Mouse (Mus musculus): ENCODE measurements around the gene Gdf1. TPM values are rescaled to one million over a fixed set of nuclear protein-coding genes. Genes with fewer than 3 reads are reported as not detected.

The Gdf1 gene
- polyA plus RNA-seq, 2 experiments: 0.16 TPM; not detected in 1

DNA sequence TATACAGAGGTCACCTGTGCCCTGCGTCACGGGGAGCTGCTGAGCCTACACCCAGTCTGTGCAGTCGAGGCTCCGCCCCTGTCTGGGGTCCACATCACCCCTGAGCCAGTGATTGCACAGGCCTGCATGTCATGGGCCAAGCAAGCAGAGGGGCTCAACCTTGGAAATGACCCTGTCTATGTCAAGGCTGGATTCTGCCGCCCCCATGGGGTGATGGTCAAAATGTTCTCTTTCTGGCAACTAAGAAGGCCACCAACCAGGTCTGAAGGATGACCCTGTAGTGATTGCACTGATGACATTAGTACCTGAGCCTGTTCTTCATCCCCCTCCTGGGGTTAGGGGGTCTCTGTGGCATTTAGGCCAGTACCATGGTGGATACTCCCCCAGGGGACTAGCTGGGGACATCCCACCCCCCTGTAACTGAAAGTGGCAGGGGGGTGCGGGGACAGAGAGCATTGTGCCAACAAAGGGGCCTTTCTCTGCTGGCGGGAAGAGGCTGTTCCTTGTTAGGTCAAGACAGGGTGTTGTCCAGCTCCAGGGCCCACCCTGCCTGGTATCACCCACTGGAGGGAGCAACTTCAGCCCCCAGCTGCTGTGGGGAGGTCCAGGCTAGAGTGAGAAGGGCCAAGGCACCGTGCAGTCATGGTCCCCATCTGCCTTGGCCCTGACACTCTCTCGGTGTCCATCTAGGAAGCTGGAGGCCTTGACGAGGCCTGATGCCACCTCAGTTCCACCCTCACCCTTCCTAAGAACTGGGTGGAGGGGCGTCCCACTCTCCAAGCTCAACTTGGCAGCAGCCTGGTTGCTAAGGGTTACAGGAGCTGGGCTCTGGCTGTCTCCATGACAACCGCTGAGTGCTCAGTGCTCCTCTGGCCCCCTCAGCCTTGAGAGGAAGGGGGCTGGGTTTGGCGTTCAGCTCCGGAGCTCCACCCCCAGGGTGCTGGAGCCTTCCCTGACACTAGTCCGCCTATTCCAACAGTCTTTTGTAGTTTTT lies 12.8 kb upstream of the Gdf1 start:
- H3K4me1 ChIP-seq (replicated peaks; ENCODE audit: control insufficient read depth in 2 of 2, insufficient read depth in 2 of 2, low read length in 1 of 2): 0 out of 4 replicates have a peak, but pooled peaks cover 0 to 2% of the 10 kb centered on the region in 2 experiments
- no peak overlapping the region for H3K4me2 ChIP-seq (ENCODE audit: low read depth)
- no peaks in the 10 kb centered on the region for H3K9me3 ChIP-seq (ENCODE audit: control insufficient read depth, low read length)
- H3K27me3 ChIP-seq (ENCODE audit: control insufficient read depth, insufficient read depth, low read length): peaks cover 15% of the 10 kb centered on the region
- TF ChIP-seq CTCF (IDR thresholded peaks at IDR 0.05; ENCODE audit: low read depth) (no peak), EP300 (IDR thresholded peaks at IDR 0.05; ENCODE audit: low read depth) (no peak)
- peaks cover 3% of the 10 kb centered on the region for H3K36me3 ChIP-seq (replicated peaks; ENCODE audit: control insufficient read depth, insufficient read depth, low read depth)
- H3K9ac ChIP-seq (replicated peaks): no peak overlapping the region
- H3K27ac ChIP-seq: no peak overlapping the region
- H3K4me3 ChIP-seq (ENCODE audit: insufficient read depth in 1 of 2, low read depth in 2 of 2, low read length in 2 of 2): no peak overlapping the region
- no peak for ATAC-seq (ENCODE audit: insufficient read depth)
- WGBS (ENCODE audit: insufficient replicate concordance): 20% methylated on average over 15 of the region's 15 CpGs
- DNase-seq (ENCODE audit: low read depth in 3 of 3, low spot score in 3 of 3): no peak

DNA sequence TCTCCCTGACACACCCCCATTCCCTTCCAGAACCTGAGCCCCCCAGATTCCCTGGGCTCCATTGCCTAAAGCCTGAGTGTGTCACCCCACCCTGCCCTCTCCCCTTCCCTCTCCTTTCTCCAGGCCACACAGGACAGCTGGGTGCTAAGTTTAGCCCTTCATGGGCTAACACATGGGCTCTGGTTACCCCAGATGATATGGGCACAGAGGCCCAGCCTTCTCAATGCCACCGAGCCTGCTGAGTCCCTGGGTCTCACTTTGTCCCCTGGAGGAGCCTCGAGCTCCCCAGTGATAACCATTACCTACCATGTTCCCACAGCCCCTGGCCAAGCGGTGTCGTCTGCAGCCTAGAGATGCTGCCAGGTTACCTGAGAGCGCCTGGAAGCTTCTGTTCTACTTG lies 11.7 kb upstream of the Gdf1 start:
- TF ChIP-seq CTCF (IDR thresholded peaks at IDR 0.05; ENCODE audit: low read depth) (no peak), EP300 (IDR thresholded peaks at IDR 0.05; ENCODE audit: low read depth) (no peak)
- 68% methylated on average over 5 of the region's 5 CpGs for WGBS (ENCODE audit: insufficient replicate concordance)

DNA sequence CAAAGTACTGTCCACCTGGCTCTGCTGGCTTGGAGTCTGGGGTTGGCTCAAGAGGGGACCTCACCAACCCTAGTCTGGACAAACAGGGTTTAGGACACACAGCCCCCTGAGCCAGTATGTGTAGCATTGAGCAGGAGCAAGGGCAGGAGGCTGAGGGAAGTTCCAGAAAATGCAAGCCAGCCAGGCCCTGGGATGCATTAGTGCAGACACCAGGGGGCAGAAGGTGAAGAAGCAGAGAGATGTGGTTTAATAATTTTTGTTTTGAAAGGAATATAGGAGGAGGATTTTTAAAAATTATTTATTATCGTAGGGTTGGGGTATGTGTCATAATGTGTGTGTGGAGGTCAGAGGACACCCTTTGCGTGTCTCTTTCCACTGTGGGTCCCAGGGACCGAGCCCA lies 5.9 kb upstream of the Gdf1 start:
- Histone ChIP-seq H3K27me3 (ENCODE audit: control insufficient read depth, insufficient read depth, low read length) (no peaks in the 10 kb centered on the region), H3K4me2 (ENCODE audit: low read depth) (no peak overlapping the region), H3K9me3 (ENCODE audit: control insufficient read depth, low read length) (no peaks in the 10 kb centered on the region), H3K4me1 (replicated peaks; ENCODE audit: control insufficient read depth in 2 of 2, insufficient read depth in 2 of 2, low read length in 1 of 2) (peaks cover 8 to 15% of the 10 kb centered on the region in 2 experiments), H3K27ac (no peak overlapping the region), H3K9ac (replicated peaks) (no peak overlapping the region), H3K4me3 (ENCODE audit: insufficient read depth in 1 of 2, low read depth in 2 of 2, low read length in 2 of 2) (no peak overlapping the region), H3K36me3 (replicated peaks; ENCODE audit: control insufficient read depth, insufficient read depth, low read depth) (no peaks in the 10 kb centered on the region)
- ATAC-seq (ENCODE audit: insufficient read depth) (no peak), DNase-seq (ENCODE audit: low read depth in 3 of 3, low spot score in 3 of 3) (no peak)
- no peak for TF ChIP-seq EP300 (IDR thresholded peaks at IDR 0.05; ENCODE audit: low read depth)
- peak; percentile 51 for TF ChIP-seq CTCF (IDR thresholded peaks at IDR 0.05; ENCODE audit: low read depth)
- WGBS (ENCODE audit: insufficient replicate concordance): 79% methylated on average over 3 of the region's 3 CpGs

More for the DNA sequence above, 11.7 kb upstream of the Gdf1 start:
- H3K36me3 ChIP-seq (replicated peaks; ENCODE audit: control insufficient read depth, insufficient read depth, low read depth): peaks cover 3% of the 10 kb centered on the region
- no peak overlapping the region for H3K9ac ChIP-seq (replicated peaks)
- no peak overlapping the region for H3K27ac ChIP-seq
- DNase-seq (ENCODE audit: low read depth in 3 of 3, low spot score in 3 of 3) (no peak), ATAC-seq (ENCODE audit: insufficient read depth) (no peak)
- peaks cover 15% of the 10 kb centered on the region for H3K27me3 ChIP-seq (ENCODE audit: control insufficient read depth, insufficient read depth, low read length)
- no peaks in the 10 kb centered on the region for H3K9me3 ChIP-seq (ENCODE audit: control insufficient read depth, low read length)
- H3K4me2 ChIP-seq (ENCODE audit: low read depth): no peak overlapping the region
- H3K4me1 ChIP-seq (replicated peaks; ENCODE audit: control insufficient read depth in 2 of 2, insufficient read depth in 2 of 2, low read length in 1 of 2): 0 out of 4 replicates have a peak, but pooled peaks cover 0 to 2% of the 10 kb centered on the region in 2 experiments
- H3K4me3 ChIP-seq (ENCODE audit: insufficient read depth in 1 of 2, low read depth in 2 of 2, low read length in 2 of 2): no peak overlapping the region

DNA sequence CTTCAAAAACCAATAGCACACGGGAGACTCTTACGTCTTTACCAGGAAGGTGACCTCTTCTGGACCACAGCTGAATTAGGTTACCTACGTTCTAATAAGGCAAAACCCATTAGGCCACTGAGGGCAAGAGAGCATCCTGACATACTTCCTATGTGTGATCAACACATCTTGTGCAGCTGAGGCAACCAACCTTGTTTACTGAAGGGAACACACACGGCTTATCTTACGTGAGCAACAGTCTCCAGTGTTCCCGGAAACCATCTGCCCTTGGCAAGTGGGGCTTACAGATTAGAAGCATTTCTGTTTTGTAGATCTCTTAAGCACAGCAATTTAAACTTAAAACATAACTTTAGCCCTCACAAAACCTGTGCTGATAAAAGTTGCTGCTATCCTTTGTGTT lies 2.1 kb upstream of the Gdf1 start:
- Histone ChIP-seq H3K27ac (peak overlapping the region; percentile 67), H3K9me3 (ENCODE audit: control insufficient read depth, low read length) (no peaks in the 10 kb centered on the region), H3K4me2 (ENCODE audit: low read depth) (no peak overlapping the region; the same call in 1 of the 2 replicates), H3K27me3 (ENCODE audit: control insufficient read depth, insufficient read depth, low read length) (no peaks in the 10 kb centered on the region), H3K9ac (replicated peaks) (no peak overlapping the region), H3K4me1 (replicated peaks; ENCODE audit: control insufficient read depth in 2 of 2, insufficient read depth in 2 of 2, low read length in 1 of 2) (peaks cover 8 to 18% of the 10 kb centered on the region in 2 experiments), H3K4me3 (ENCODE audit: insufficient read depth in 1 of 2, low read depth in 2 of 2, low read length in 2 of 2) (no peak overlapping the region), H3K36me3 (replicated peaks; ENCODE audit: control insufficient read depth, insufficient read depth, low read depth) (peaks cover 17% of the 10 kb centered on the region)
- TF ChIP-seq EP300 (IDR thresholded peaks at IDR 0.05; ENCODE audit: low read depth) (peak; percentile 91), CTCF (IDR thresholded peaks at IDR 0.05; ENCODE audit: low read depth) (no peak)
- DNase-seq (ENCODE audit: low read depth in 3 of 3, low spot score in 3 of 3): peak; percentile 70 to 74 (median 71)
- peak; percentile 69 for ATAC-seq (ENCODE audit: insufficient read depth)
- WGBS (ENCODE audit: insufficient replicate concordance): 57% methylated on average over 6 of the region's 6 CpGs
